Mouse (Mus musculus) ES-E14 (cell line): ENCODE measurements at regions not wholly inside any gene's neighbourhood (a gene's known extent, or its start where the extent isn't known, plus 50 kb on each side); places are given as distances from the start of the nearest gene placed in this dataset.

ENCODE experiments used
- HCFC1 ChIP-seq: IDR thresholded peaks from 2 replicates; pipeline ENCODE4 v1.6.1; 2012; ENCODE audit warnings: low read length, inconsistent platforms, borderline replicate concordance; ENCODE audit not compliant: insufficient read depth
- MAFK ChIP-seq: IDR thresholded peaks from 2 replicates; pipeline ENCODE4 v1.6.1; 2014; ENCODE audit warnings: mild to moderate bottlenecking, low read depth, low read length, inconsistent platforms; ENCODE audit not compliant: insufficient read depth

DNA sequence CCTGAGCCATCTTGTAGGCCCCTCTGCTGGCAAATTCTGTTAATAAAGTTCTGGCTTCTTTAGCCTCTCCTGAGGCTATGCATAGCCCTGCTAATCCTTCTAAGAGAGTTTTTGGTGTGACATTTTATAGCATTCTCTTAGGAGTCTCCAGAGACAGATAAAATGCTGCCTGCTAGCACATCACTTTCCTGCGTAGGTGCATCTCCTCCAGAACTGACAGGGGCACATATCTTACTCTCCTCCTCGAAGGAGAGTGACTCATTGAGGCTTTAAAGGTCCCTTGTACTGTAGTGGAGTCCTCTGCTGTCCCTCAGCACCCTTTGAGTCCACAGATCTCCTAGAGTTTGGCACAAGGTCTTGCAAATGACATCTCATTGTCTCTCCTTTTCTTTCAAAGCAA lies 132.6 kb upstream of the Zbtb20 start:
- TF ChIP-seq MAFK, result no peak
- no peak for TF ChIP-seq HCFC1
